Mouse (Mus musculus): Measurements from ENCODE around the gene Rbck1. TPM values are rescaled to one million over a fixed set of nuclear protein-coding genes. Genes with fewer than 3 reads are reported as not detected.
A peak's percentile ranks its signal among the peaks of the same experiment; 100 is the strongest.
"Not testable (repeated sequence)": the region's sequence is repeated elsewhere in the genome, so short reads cannot be mapped to it uniquely, and the experiment has no call there.

Rbck1 gene
- total RNA-seq (2021), result 100 to 1,000 TPM; 100 to 110 TPM
- long read RNA-seq, transcript Rbck1-202 (12 exons, 2,384 nt), result major isoform, 67 of 149 reads
- long read RNA-seq, partial matches to known transcripts, result 6 of 149 reads
- long read RNA-seq, other reads (novel, unspliced or antisense), result 75 of 149 reads

- DNase-seq (ENCODE audit: low spot score in 2 of 2), result peak; percentile 82 to 89
These were observed at the start of gene Rbck1 for GRCm38 (mm10) chr2:152332101-152332825. TSS of gene Rbck1 (minus strand) at chr2:152332653.

- DNase-seq (ENCODE audit: low spot score in 2 of 2), result peak; percentile 51 to 58
These were observed 43.9 kb upstream of the Rbck1 start, which contains the start of gene Nrsn2 for GRCm38 (mm10) chr2:152376345-152376741. TSS of gene Nrsn2 (minus strand) at chr2:152376638.

GRCm38 (mm10) chr2:152375652-152376344, 43.3 kb upstream of the Rbck1 start:
- DNase-seq (ENCODE audit: low spot score in 2 of 2), result peak; percentile 24 to 50

- DNase-seq (ENCODE audit: low spot score in 2 of 2), result no peak
These were observed 41.1 kb upstream of the Rbck1 start for GRCm38 (mm10) chr2:152373547-152373946.

GRCm38 (mm10) chr2:152372661-152373060, 40.2 kb upstream of the Rbck1 start:
- no peak for DNase-seq (ENCODE audit: low spot score in 2 of 2)

GRCm38 (mm10) chr2:152372104-152372503, 39.7 kb upstream of the Rbck1 start:
- DNase-seq (ENCODE audit: low spot score in 2 of 2), result no peak

- peak in 1 of 2 experiments; percentile 50 for DNase-seq (ENCODE audit: low spot score in 2 of 2)
These were observed 36.2 kb upstream of the Rbck1 start for GRCm38 (mm10) chr2:152368532-152369140.

GRCm38 (mm10) chr2:152367917-152368316, 35.5 kb upstream of the Rbck1 start:
- no peak for DNase-seq (ENCODE audit: low spot score in 2 of 2)

- peak; percentile 48 to 73 for DNase-seq (ENCODE audit: low spot score in 2 of 2)
These were observed 31.0 kb upstream of the Rbck1 start for GRCm38 (mm10) chr2:152363245-152364147.

GRCm38 (mm10) chr2:152361193-152361592, 28.7 kb upstream of the Rbck1 start:
- no peak for DNase-seq (ENCODE audit: low spot score in 2 of 2)

GRCm38 (mm10) chr2:152360271-152360775, 27.9 kb upstream of the Rbck1 start:
- DNase-seq (ENCODE audit: low spot score in 2 of 2), result no peak

GRCm38 (mm10) chr2:152359616-152360015, 27.2 kb upstream of the Rbck1 start:
- no peak for DNase-seq (ENCODE audit: low spot score in 2 of 2)

GRCm38 (mm10) chr2:152358977-152359376, 26.5 kb upstream of the Rbck1 start:
- not testable (repeated sequence) for DNase-seq (ENCODE audit: low spot score in 2 of 2)

- DNase-seq (ENCODE audit: low spot score in 2 of 2), result no peak
These were observed 24.8 kb upstream of the Rbck1 start for GRCm38 (mm10) chr2:152357254-152357653.

GRCm38 (mm10) chr2:152349842-152350540, 17.5 kb upstream of the Rbck1 start:
- no peak for DNase-seq (ENCODE audit: low spot score in 2 of 2)

GRCm38 (mm10) chr2:152349205-152349604, 16.8 kb upstream of the Rbck1 start:
- DNase-seq (ENCODE audit: low spot score in 2 of 2), result no peak

GRCm38 (mm10) chr2:152347722-152348121, 15.3 kb upstream of the Rbck1 start:
- no peak for DNase-seq (ENCODE audit: low spot score in 2 of 2)

GRCm38 (mm10) chr2:152346776-152347465, 14.5 kb upstream of the Rbck1 start:
- no peak for DNase-seq (ENCODE audit: low spot score in 2 of 2)

GRCm38 (mm10) chr2:152345393-152345792, 12.9 kb upstream of the Rbck1 start:
- DNase-seq (ENCODE audit: low spot score in 2 of 2), result no peak

Measured in layer of hippocampus, adult 18-20 months (tissue).